Mouse (Mus musculus) C2C12 (cell line): ENCODE measurements around the gene Bcdin3d. TPM values are rescaled to one million over a fixed set of nuclear protein-coding genes. Genes with fewer than 3 reads are reported as not detected.
A peak's percentile ranks its signal among the peaks of the same experiment; 100 is the strongest.

Experiments
- H3K27me3 ChIP-seq: one replicate; pipeline ENCODE4 v1.6.1; 2011; ENCODE audit not compliant: control insufficient read depth, insufficient read depth, insufficient read length
- H3K36me3 ChIP-seq: one replicate; pipeline ENCODE4 v1.6.1; 2011; ENCODE audit not compliant: control insufficient read depth, insufficient read depth
- H3K4me3 ChIP-seq: one replicate; pipeline ENCODE4 v1.5.1; 2011; ENCODE audit warnings: mild to moderate bottlenecking, control low read depth; ENCODE audit not compliant: poor library complexity, insufficient read depth, severe bottlenecking
- H3K79me2 ChIP-seq: one replicate; pipeline ENCODE4 v1.6.1; 2011; ENCODE audit not compliant: control insufficient read depth, insufficient read depth
- H3K79me3 ChIP-seq: one replicate; pipeline ENCODE4 v1.6.1; 2011; ENCODE audit warnings: low read depth, control low read depth
- H3ac ChIP-seq: one replicate; pipeline ENCODE3; 2011; ENCODE audit warnings: low read depth; ENCODE audit not compliant: control insufficient read depth, insufficient read length
- CEBPB ChIP-seq: IDR thresholded peaks from one replicate; pipeline ENCODE4 v1.6.1; 2011; ENCODE audit warnings: low read depth, mild to moderate bottlenecking, control low read depth, moderate library complexity
- CTCF ChIP-seq: IDR thresholded peaks from one replicate; pipeline ENCODE4 v1.5.1; 2011; ENCODE audit not compliant: control insufficient read depth, insufficient read depth, insufficient read length
- FOSL1 ChIP-seq: IDR thresholded peaks from one replicate; pipeline ENCODE4 v1.8.0; 2011; ENCODE audit warnings: mild to moderate bottlenecking, low read length; ENCODE audit not compliant: poor library complexity, insufficient read depth, severe bottlenecking
- MAX ChIP-seq: IDR thresholded peaks from one replicate; pipeline ENCODE4 v1.6.1; 2011; ENCODE audit warnings: mild to moderate bottlenecking, control low read depth
- MYOD1 ChIP-seq: IDR thresholded peaks from one replicate; pipeline ENCODE4 v1.6.1; 2011; ENCODE audit warnings: low read depth; ENCODE audit not compliant: control insufficient read depth, insufficient read length
- MYOG ChIP-seq: IDR thresholded peaks from one replicate; pipeline ENCODE4 v1.6.1; 2011; ENCODE audit not compliant: control insufficient read depth, insufficient read length; ENCODE audit errors: extremely low read depth
- USF1 ChIP-seq: IDR thresholded peaks from one replicate; pipeline ENCODE4 v1.6.1; 2011; ENCODE audit warnings: low read depth, mild to moderate bottlenecking, control low read depth, moderate library complexity
- polyA plus RNA-seq: library from polyadenylated mRNA; unstranded; fragments of >200 nt; fragmentation: generic; extraction: Trizol; gene quantifications from one replicate; pipeline ENCODE4 v1.2.1, GENCODE M21; 2012; ENCODE audit warnings: missing spikeins

The Bcdin3d gene
- polyA plus RNA-seq, 1 experiment: 12.4 TPM

GRCm38 (mm10) chr15:99470971-99471676 lies 3.4 kb downstream of the Bcdin3d start:
- no peak for TF ChIP-seq FOSL1
- TF ChIP-seq MAX: peak; percentile 29
- no peaks in the 10 kb centered on the region for H3K27me3 ChIP-seq

GRCm38 (mm10) chr15:99470224-99470761 lies 4.2 kb downstream of the Bcdin3d start:
- no peak overlapping the region for H3K4me3 ChIP-seq
- H3K79me2 ChIP-seq: peaks cover 24% of the 10 kb centered on the region
- H3K27me3 ChIP-seq: no peaks in the 10 kb centered on the region
- H3K79me3 ChIP-seq: no peaks in the 10 kb centered on the region
- TF ChIP-seq MYOD1 (no peak), CTCF (no peak), FOSL1 (no peak), USF1 (no peak), MYOG (no peak), MAX (no peak), CEBPB (no peak)
- no peak overlapping the region for H3ac ChIP-seq
- H3K36me3 ChIP-seq: peaks cover 36% of the 10 kb centered on the region

More at GRCm38 (mm10) chr15:99470971-99471676, 3.4 kb downstream of the Bcdin3d start:
- Histone ChIP-seq H3K36me3 (peaks cover 36% of the 10 kb centered on the region), H3K79me3 (no peaks in the 10 kb centered on the region), H3K79me2 (peaks cover 24% of the 10 kb centered on the region), H3K4me3 (no peak overlapping the region), H3ac (no peak overlapping the region)

- Histone ChIP-seq H3K4me3 (no peak overlapping the region), H3K79me2 (peaks cover 24% of the 10 kb centered on the region), H3ac (no peak overlapping the region), H3K79me3 (no peaks in the 10 kb centered on the region), H3K36me3 (peaks cover 36% of the 10 kb centered on the region), H3K27me3 (no peaks in the 10 kb centered on the region)
- no peak for TF ChIP-seq CEBPB
- TF ChIP-seq MYOG: no peak
- no peak for TF ChIP-seq FOSL1
- no peak for TF ChIP-seq CTCF
- TF ChIP-seq MAX: no peak
- no peak for TF ChIP-seq USF1
Observed at GRCm38 (mm10) chr15:99469736-99470135, 4.8 kb downstream of the Bcdin3d start.

GRCm38 (mm10) chr15:99469067-99469466 lies 5.5 kb downstream of the Bcdin3d start:
- H3K4me3 ChIP-seq: no peak overlapping the region
- no peak for TF ChIP-seq MYOG
- peak; percentile 90 for TF ChIP-seq USF1
- TF ChIP-seq CEBPB: no peak
- peak; percentile 93 for TF ChIP-seq FOSL1
- TF ChIP-seq MAX: peak; percentile 99
- peak; percentile 53 for TF ChIP-seq CTCF
- peak; percentile 63 for TF ChIP-seq MYOD1
- no peaks in the 10 kb centered on the region for H3K79me3 ChIP-seq
- no peaks in the 10 kb centered on the region for H3K27me3 ChIP-seq
- peaks cover 22% of the 10 kb centered on the region for H3K79me2 ChIP-seq
- no peak overlapping the region for H3ac ChIP-seq
- H3K36me3 ChIP-seq: peaks cover 36% of the 10 kb centered on the region

GRCm38 (mm10) chr15:99463194-99463593 lies 11.3 kb downstream of the Bcdin3d start:
- Histone ChIP-seq H3K4me3 (no peak overlapping the region), H3K27me3 (no peaks in the 10 kb centered on the region), H3K79me3 (no peaks in the 10 kb centered on the region), H3ac (no peak overlapping the region), H3K79me2 (no peaks in the 10 kb centered on the region), H3K36me3 (no peaks in the 10 kb centered on the region)
- TF ChIP-seq MYOG: no peak
- no peak for TF ChIP-seq CTCF
- no peak for TF ChIP-seq MAX
- no peak for TF ChIP-seq USF1
- TF ChIP-seq MYOD1: no peak
- no peak for TF ChIP-seq FOSL1
- TF ChIP-seq CEBPB: no peak
